Mouse (Mus musculus): ENCODE results near the gene Fgd5. TPM values are rescaled to one million over a fixed set of nuclear protein-coding genes. Genes with fewer than 3 reads are reported as not detected.

Gene Fgd5
- polyA plus RNA-seq, 1 experiment = not detected

DNA sequence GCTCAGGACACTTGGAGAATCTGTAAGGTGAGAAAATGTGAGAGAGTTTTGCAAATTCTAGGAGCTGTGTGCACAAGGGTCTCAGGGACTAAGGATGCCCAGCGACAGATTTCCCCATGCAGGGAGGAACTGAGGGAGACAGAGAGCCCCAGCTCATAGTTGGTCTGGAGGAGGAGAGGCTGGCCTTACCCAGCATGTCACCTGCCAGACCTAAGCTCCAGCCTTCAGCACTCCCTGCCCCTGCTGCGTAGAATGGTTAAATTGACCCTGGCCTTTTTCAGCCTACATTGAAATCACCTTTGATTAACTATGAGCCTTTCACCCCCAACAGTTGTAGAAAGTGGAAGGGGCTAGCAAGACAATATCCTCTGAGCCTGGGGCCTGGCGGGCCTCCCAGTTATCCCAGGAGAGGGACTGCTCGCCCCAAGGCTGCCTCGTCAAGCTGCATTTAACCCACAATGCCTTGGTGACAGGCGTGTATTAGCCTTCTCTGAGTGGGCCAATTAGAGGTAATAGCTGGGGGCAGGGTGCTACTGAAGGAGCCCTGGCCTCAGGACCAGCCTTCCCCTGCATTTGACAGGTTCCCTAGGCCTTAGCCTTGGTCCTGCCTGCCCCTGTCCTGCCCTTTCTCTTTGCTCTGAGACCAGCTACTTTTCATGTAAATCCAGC is 25.6 kb downstream of the Fgd5 start:
- Histone ChIP-seq H3ac (ENCODE audit: control insufficient read depth, insufficient read length) (no peak overlapping the region), H3K79me2 (ENCODE audit: control insufficient read depth, insufficient read depth) (no peaks in the 10 kb centered on the region), H3K4me2 (ENCODE audit: low read depth) (no peak overlapping the region), H3K36me3 (ENCODE audit: control insufficient read depth, insufficient read depth) (no peaks in the 10 kb centered on the region), H3K27me3 (ENCODE audit: control insufficient read depth, insufficient read depth, insufficient read length) (peaks cover 38% of the 10 kb centered on the region), H3K4me3 (no peak overlapping the region)
- no peak for TF ChIP-seq CEBPB (IDR thresholded peaks at IDR 0.05; ENCODE audit: insufficient read depth, poor library complexity, severe bottlenecking)
- TF ChIP-seq E2F4 (IDR thresholded peaks at IDR 0.05; ENCODE audit: insufficient read depth) = no peak
- no peak for TF ChIP-seq MYOG (IDR thresholded peaks at IDR 0.05; ENCODE audit: control insufficient read depth in 1 of 3, insufficient read depth in 1 of 3, insufficient read length in 2 of 3, low read depth in 2 of 3)
- TF ChIP-seq TCF3 (IDR thresholded peaks at IDR 0.05; ENCODE audit: insufficient read length, low read depth) = no peak
- TF ChIP-seq SRF (IDR thresholded peaks at IDR 0.05; ENCODE audit: control insufficient read depth, insufficient read length, low read depth) = no peak
- no peak for TF ChIP-seq REST (IDR thresholded peaks at IDR 0.05; ENCODE audit: insufficient read depth, insufficient read length)
- no peak for TF ChIP-seq TCF12 (IDR thresholded peaks at IDR 0.05; ENCODE audit: insufficient read depth, poor library complexity, severe bottlenecking)
- TF ChIP-seq POLR2A (IDR thresholded peaks at IDR 0.05; ENCODE audit: insufficient read length, low read depth) = no peak
- no peak for TF ChIP-seq POLR2AphosphoS2 (IDR thresholded peaks at IDR 0.05; ENCODE audit: insufficient read length, low read depth)
- TF ChIP-seq MYOD1 (IDR thresholded peaks at IDR 0.05; ENCODE audit: control insufficient read depth in 1 of 3, insufficient read length in 2 of 3, low read depth in 2 of 3) = no peak
- TF ChIP-seq USF1 (IDR thresholded peaks at IDR 0.05; ENCODE audit: low read depth) = no peak
- no peak for TF ChIP-seq MAX (IDR thresholded peaks at IDR 0.05; ENCODE audit: low read depth)

DNA sequence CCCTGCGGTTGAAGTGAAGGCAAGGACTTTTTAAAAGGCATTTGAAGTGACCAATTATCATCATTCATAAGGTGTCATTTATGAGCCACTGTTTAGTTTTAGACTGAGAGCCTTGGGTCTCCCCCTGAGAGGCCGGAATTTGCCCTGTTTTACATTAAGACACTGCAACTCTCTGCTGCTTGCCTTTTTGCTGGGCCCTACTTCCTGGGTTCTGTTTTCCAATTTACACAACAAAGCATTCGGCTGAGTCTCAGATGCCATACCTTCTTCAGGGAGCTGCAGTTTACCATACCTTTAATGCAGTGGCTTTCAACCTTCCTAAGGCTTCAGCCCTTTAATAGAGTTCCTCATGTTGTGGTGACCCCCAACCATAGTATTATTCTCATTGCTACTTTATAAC is 26.1 kb downstream of the Fgd5 start:
- Histone ChIP-seq H3K4me2 (ENCODE audit: low read depth) (no peak overlapping the region), H3ac (ENCODE audit: control insufficient read depth, insufficient read length) (no peak overlapping the region), H3K4me3 (no peak overlapping the region), H3K27me3 (ENCODE audit: control insufficient read depth, insufficient read depth, insufficient read length) (peaks cover 39% of the 10 kb centered on the region), H3K36me3 (ENCODE audit: control insufficient read depth, insufficient read depth) (no peaks in the 10 kb centered on the region), H3K79me2 (ENCODE audit: control insufficient read depth, insufficient read depth) (no peaks in the 10 kb centered on the region)
- TF ChIP-seq TCF12 (IDR thresholded peaks at IDR 0.05; ENCODE audit: insufficient read depth, poor library complexity, severe bottlenecking) = no peak
- no peak for TF ChIP-seq SRF (IDR thresholded peaks at IDR 0.05; ENCODE audit: control insufficient read depth, insufficient read length, low read depth)
- TF ChIP-seq POLR2A (IDR thresholded peaks at IDR 0.05; ENCODE audit: insufficient read length, low read depth) = no peak
- no peak for TF ChIP-seq E2F4 (IDR thresholded peaks at IDR 0.05; ENCODE audit: insufficient read depth)
- no peak for TF ChIP-seq MAX (IDR thresholded peaks at IDR 0.05; ENCODE audit: low read depth)
- TF ChIP-seq POLR2AphosphoS2 (IDR thresholded peaks at IDR 0.05; ENCODE audit: insufficient read length, low read depth) = no peak
- TF ChIP-seq MYOD1 (IDR thresholded peaks at IDR 0.05; ENCODE audit: control insufficient read depth in 1 of 3, insufficient read length in 2 of 3, low read depth in 2 of 3) = no peak
- TF ChIP-seq CEBPB (IDR thresholded peaks at IDR 0.05; ENCODE audit: insufficient read depth, poor library complexity, severe bottlenecking) = no peak
- no peak for TF ChIP-seq MYOG (IDR thresholded peaks at IDR 0.05; ENCODE audit: control insufficient read depth in 1 of 3, insufficient read depth in 1 of 3, insufficient read length in 2 of 3, low read depth in 2 of 3)
- TF ChIP-seq REST (IDR thresholded peaks at IDR 0.05; ENCODE audit: insufficient read depth, insufficient read length) = no peak
- TF ChIP-seq TCF3 (IDR thresholded peaks at IDR 0.05; ENCODE audit: insufficient read length, low read depth) = no peak
- no peak for TF ChIP-seq USF1 (IDR thresholded peaks at IDR 0.05; ENCODE audit: low read depth)

DNA sequence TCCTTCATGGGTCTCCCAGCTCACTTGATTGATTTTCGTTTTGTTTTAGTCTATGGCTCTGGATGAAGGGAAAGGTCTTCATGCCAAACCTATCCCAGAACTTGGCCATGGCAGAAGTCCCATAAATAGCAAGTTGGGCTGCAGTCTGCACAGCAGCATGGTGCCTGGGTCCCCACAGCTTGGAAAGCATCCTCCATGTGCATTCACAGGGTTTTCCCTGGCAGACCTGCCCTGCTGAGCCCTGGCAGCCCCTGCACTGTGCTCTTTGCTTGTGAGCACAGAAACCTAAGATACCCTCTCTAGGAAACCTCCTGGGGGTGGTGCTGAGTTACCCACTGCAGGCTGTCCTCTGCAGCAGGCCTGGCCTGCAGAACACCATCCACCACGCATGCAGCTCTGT is 32.2 kb downstream of the Fgd5 start:
- no peaks in the 10 kb centered on the region for H3K36me3 ChIP-seq (ENCODE audit: control insufficient read depth, insufficient read depth)
- no peaks in the 10 kb centered on the region for H3K79me2 ChIP-seq (ENCODE audit: control insufficient read depth, insufficient read depth)
- TF ChIP-seq MAX (IDR thresholded peaks at IDR 0.05; ENCODE audit: low read depth) (no peak), TCF12 (IDR thresholded peaks at IDR 0.05; ENCODE audit: insufficient read depth, poor library complexity, severe bottlenecking) (no peak), SRF (IDR thresholded peaks at IDR 0.05; ENCODE audit: control insufficient read depth, insufficient read length, low read depth) (no peak), CEBPB (IDR thresholded peaks at IDR 0.05; ENCODE audit: insufficient read depth, poor library complexity, severe bottlenecking) (no peak), USF1 (IDR thresholded peaks at IDR 0.05; ENCODE audit: low read depth) (no peak), POLR2A (IDR thresholded peaks at IDR 0.05; ENCODE audit: insufficient read length, low read depth) (no peak), POLR2AphosphoS2 (IDR thresholded peaks at IDR 0.05; ENCODE audit: insufficient read length, low read depth) (no peak), REST (IDR thresholded peaks at IDR 0.05; ENCODE audit: insufficient read depth, insufficient read length) (no peak), MYOG (IDR thresholded peaks at IDR 0.05; ENCODE audit: control insufficient read depth in 1 of 3, insufficient read depth in 1 of 3, insufficient read length in 2 of 3, low read depth in 2 of 3) (no peak), MYOD1 (IDR thresholded peaks at IDR 0.05; ENCODE audit: control insufficient read depth in 1 of 3, insufficient read length in 2 of 3, low read depth in 2 of 3) (no peak), TCF3 (IDR thresholded peaks at IDR 0.05; ENCODE audit: insufficient read length, low read depth) (no peak), E2F4 (IDR thresholded peaks at IDR 0.05; ENCODE audit: insufficient read depth) (no peak)
- no peak overlapping the region for H3K4me3 ChIP-seq
- no peak overlapping the region for H3ac ChIP-seq (ENCODE audit: control insufficient read depth, insufficient read length)
- peaks cover 47% of the 10 kb centered on the region for H3K27me3 ChIP-seq (ENCODE audit: control insufficient read depth, insufficient read depth, insufficient read length)
- no peak overlapping the region for H3K4me2 ChIP-seq (ENCODE audit: low read depth)

DNA sequence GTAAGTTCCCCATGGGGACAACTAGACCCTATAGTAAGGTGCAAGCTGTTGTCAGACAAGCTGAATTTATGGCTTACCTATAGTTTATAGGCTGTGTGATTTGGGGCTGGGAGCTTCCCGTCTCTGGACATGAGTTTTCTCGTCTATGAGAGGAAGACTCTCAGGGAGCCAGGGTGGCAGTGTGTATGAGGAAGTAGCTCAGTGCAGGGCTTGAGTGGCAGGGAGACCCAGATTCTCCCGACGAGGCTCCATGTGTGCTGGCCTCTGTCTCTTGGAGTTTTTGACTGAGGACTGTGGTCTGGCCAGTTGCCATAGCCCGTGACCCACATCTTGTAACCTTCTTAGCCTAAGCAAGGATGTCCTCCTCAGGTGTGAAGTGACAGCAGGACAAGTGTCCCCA is 33.7 kb downstream of the Fgd5 start:
- H3K79me2 ChIP-seq (ENCODE audit: control insufficient read depth, insufficient read depth) = no peaks in the 10 kb centered on the region
- no peak overlapping the region for H3K4me2 ChIP-seq (ENCODE audit: low read depth)
- H3K36me3 ChIP-seq (ENCODE audit: control insufficient read depth, insufficient read depth) = no peaks in the 10 kb centered on the region
- TF ChIP-seq E2F4 (IDR thresholded peaks at IDR 0.05; ENCODE audit: insufficient read depth) (no peak), MYOG (IDR thresholded peaks at IDR 0.05; ENCODE audit: control insufficient read depth in 1 of 3, insufficient read depth in 1 of 3, insufficient read length in 2 of 3, low read depth in 2 of 3) (no peak), CEBPB (IDR thresholded peaks at IDR 0.05; ENCODE audit: insufficient read depth, poor library complexity, severe bottlenecking) (no peak), REST (IDR thresholded peaks at IDR 0.05; ENCODE audit: insufficient read depth, insufficient read length) (no peak), USF1 (IDR thresholded peaks at IDR 0.05; ENCODE audit: low read depth) (no peak), SRF (IDR thresholded peaks at IDR 0.05; ENCODE audit: control insufficient read depth, insufficient read length, low read depth) (no peak), MAX (IDR thresholded peaks at IDR 0.05; ENCODE audit: low read depth) (no peak), POLR2AphosphoS2 (IDR thresholded peaks at IDR 0.05; ENCODE audit: insufficient read length, low read depth) (no peak), POLR2A (IDR thresholded peaks at IDR 0.05; ENCODE audit: insufficient read length, low read depth) (no peak), MYOD1 (IDR thresholded peaks at IDR 0.05; ENCODE audit: control insufficient read depth in 1 of 3, insufficient read length in 2 of 3, low read depth in 2 of 3) (no peak), TCF3 (IDR thresholded peaks at IDR 0.05; ENCODE audit: insufficient read length, low read depth) (no peak), TCF12 (IDR thresholded peaks at IDR 0.05; ENCODE audit: insufficient read depth, poor library complexity, severe bottlenecking) (no peak)
- no peak overlapping the region for H3K4me3 ChIP-seq
- H3K27me3 ChIP-seq (ENCODE audit: control insufficient read depth, insufficient read depth, insufficient read length) = peaks cover 54% of the 10 kb centered on the region
- H3ac ChIP-seq (ENCODE audit: control insufficient read depth, insufficient read length) = no peak overlapping the region
